Mouse (Mus musculus) embryo, embryonic 9.5 days (tissue): ENCODE measurements at regions not wholly inside any gene's neighbourhood (a gene's known extent, or its start where the extent isn't known, plus 50 kb on each side); places are given as distances from the start of the nearest gene placed in this dataset.

Source experiments
- DNase-seq: peaks from one replicate; pipeline ENCODE4 v3.0.0-alpha.2; 2017; ENCODE audit errors: extremely low spot score

GRCm38 (mm10) chr6:67151515-67151914, 86.5 kb upstream of the Serbp1 start:
- no peak for DNase-seq

GRCm38 (mm10) chr6:67149425-67149824, 88.6 kb upstream of the Serbp1 start:
- DNase-seq = no peak

GRCm38 (mm10) chr6:67146708-67147107, 91.3 kb upstream of the Serbp1 start:
- no peak for DNase-seq

GRCm38 (mm10) chr6:67145969-67146368, 92.0 kb upstream of the Serbp1 start:
- DNase-seq = no peak

GRCm38 (mm10) chr6:67144946-67145716, 92.8 kb upstream of the Serbp1 start:
- no peak for DNase-seq

GRCm38 (mm10) chr6:67142179-67142578, 95.8 kb upstream of the Serbp1 start:
- peak; percentile 45 for DNase-seq

- DNase-seq = no peak
Observed at GRCm38 (mm10) chr6:67140645-67141250, 97.2 kb upstream of the Serbp1 start.

- DNase-seq = no peak
Observed at GRCm38 (mm10) chr6:67139012-67139375, 99.0 kb upstream of the Serbp1 start.

- no peak for DNase-seq
Observed at GRCm38 (mm10) chr6:67138302-67139011, 99.5 kb upstream of the Serbp1 start.

- no peak for DNase-seq
Observed at GRCm38 (mm10) chr6:67137482-67137881, 100.2 kb upstream of the Gadd45a start.

GRCm38 (mm10) chr6:67134915-67135314, 97.7 kb upstream of the Gadd45a start:
- DNase-seq = no peak

- no peak for DNase-seq
Observed at GRCm38 (mm10) chr6:67130540-67131301, 93.5 kb upstream of the Gadd45a start.

GRCm38 (mm10) chr6:67129626-67130025, 92.4 kb upstream of the Gadd45a start:
- no peak for DNase-seq

- no peak for DNase-seq
Observed at GRCm38 (mm10) chr6:67128503-67129463, 91.5 kb upstream of the Gadd45a start.

GRCm38 (mm10) chr6:67127727-67128126, 90.5 kb upstream of the Gadd45a start:
- DNase-seq = no peak

GRCm38 (mm10) chr6:67125715-67126312, 88.6 kb upstream of the Gadd45a start:
- DNase-seq = no peak

GRCm38 (mm10) chr6:67124089-67124488, 86.8 kb upstream of the Gadd45a start:
- no peak for DNase-seq

GRCm38 (mm10) chr6:67123071-67123470, 85.8 kb upstream of the Gadd45a start:
- no peak for DNase-seq

- no peak for DNase-seq
Observed at GRCm38 (mm10) chr6:67116306-67116705, 79.0 kb upstream of the Gadd45a start.

GRCm38 (mm10) chr6:67115505-67116303, 78.4 kb upstream of the Gadd45a start:
- no peak for DNase-seq
